Mouse (Mus musculus) brain, embryonic 14.5 days (tissue): ENCODE data around the gene Akt3. TPM values are rescaled to one million over a fixed set of nuclear protein-coding genes. Genes with fewer than 3 reads are reported as not detected.

Experiments used
- DNase-seq: peaks from one replicate; pipeline ENCODE4 v3.0.0-alpha.2; 2011; ENCODE audit warnings: low read depth
- CTCF ChIP-seq: fragments of 200-500 bp; IDR thresholded peaks from 2 replicates; pipeline ENCODE4 v1.5.1; 2012; ENCODE audit warnings: inconsistent platforms, mild to moderate bottlenecking, moderate library complexity, borderline replicate concordance; ENCODE audit not compliant: insufficient read depth, insufficient read length; ENCODE audit errors: extremely low read depth
- POLR2A ChIP-seq: fragments of 200-500 bp; IDR thresholded peaks from 2 replicates; pipeline ENCODE4 v1.6.1; 2012; ENCODE audit warnings: mild to moderate bottlenecking, inconsistent platforms, borderline replicate concordance; ENCODE audit not compliant: poor library complexity, insufficient read depth, insufficient read length, severe bottlenecking; ENCODE audit errors: extremely low read depth
- polyA plus RNA-seq: library from polyadenylated mRNA; depleted of rRNA; stranded (reverse); fragments of >200 nt; gene quantifications from 2 replicates; pipeline ENCODE4 v1.2.3, GENCODE M21; 2012; rRNA removed

Gene Akt3
- polyA plus RNA-seq, 1 experiment = 55.5 TPM

DNA sequence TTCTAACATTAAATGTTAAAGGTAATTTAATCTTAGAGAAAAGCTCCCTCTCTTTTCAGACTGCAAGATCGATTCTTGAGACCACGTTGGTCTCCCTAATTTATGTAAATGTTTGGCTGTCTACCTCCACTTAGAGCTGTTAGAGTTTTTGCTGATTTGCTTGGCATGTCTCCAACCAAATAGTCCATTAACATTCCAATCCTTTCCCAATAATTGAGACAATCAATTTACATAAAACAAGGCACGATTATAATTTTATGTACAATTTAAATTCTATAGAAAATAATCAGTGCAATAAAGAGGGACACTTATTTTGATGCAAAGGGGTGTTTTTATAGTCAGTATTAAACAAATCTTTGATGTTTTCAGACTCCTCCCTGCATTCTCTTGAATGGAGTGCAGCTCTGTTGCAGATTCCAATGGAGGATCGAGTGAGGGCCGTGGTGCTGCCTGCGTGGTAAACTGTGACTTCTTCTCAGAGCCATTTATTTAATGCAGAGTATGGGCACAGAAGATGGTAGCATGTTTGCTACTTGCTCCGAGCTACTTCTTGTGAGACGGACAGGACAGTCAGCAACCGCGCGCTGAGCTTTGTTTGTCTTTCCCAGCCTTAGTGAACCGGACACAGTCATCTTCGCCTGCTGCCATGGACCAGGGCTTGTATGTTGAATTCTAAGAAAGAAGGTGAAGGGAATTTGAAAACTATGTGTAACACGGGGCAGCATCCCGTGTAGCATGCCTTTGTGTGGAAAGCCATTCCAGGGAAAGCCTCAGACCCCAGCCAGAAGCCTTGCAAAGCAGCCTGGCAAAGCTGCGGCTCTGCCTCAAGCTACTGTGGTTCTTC, 287.1 kb downstream of the Akt3 start:
- DNase-seq = peak; percentile 57
- TF ChIP-seq POLR2A (no peak), CTCF (no peak)

Other genes with a start within 250 kb of the Akt3 start
- 55.5 and 56.4 TPM in 2 replicates for gene Zbtb18, start 184.1 kb upstream of the Akt3 start, polyA plus RNA-seq